Mouse (Mus musculus): ENCODE measurements around the gene Lbx2.

Lbx2 gene

GRCm38 (mm10) chr6:83108762-83109668 lies 22.8 kb downstream of the Lbx2 start, which contains the start of gene Mrpl53:
Gene Mrpl53, plus strand, starts transcription at chr6:83109040.
- peak; percentile 87 for DNase-seq (ENCODE audit: low spot score)

DNA sequence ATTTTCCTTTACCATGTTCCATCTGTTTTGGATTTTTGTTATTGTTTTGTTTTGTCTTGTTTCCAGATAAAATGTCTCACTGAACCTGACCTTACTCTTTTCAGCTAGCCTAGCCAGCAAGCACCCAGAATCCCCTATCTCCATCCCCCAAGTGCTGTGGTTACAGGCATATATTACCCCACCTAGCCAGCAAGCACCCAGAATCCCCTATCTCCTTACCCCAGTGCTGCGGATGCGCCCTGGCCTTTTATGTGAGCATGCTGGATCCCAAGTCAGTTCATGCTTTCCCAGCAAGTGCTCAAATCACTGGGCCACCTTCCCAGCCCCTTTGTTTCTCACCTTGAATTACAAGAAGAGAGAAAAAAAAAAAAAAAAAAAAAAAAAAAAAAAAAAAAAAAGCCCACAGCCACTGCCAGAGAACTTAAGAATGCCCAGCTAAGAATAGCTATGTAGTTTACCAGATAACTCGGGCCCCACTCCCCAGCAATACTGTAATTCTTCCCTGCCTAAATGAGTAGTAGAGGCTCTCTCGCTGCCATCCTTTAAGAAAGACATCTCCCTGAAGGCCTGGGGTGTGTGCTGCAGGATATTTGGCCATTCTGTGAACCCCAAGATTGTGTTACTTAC lies 25.5 kb downstream of the Lbx2 start:
- DNase-seq (ENCODE audit: low spot score): no peak

DNA sequence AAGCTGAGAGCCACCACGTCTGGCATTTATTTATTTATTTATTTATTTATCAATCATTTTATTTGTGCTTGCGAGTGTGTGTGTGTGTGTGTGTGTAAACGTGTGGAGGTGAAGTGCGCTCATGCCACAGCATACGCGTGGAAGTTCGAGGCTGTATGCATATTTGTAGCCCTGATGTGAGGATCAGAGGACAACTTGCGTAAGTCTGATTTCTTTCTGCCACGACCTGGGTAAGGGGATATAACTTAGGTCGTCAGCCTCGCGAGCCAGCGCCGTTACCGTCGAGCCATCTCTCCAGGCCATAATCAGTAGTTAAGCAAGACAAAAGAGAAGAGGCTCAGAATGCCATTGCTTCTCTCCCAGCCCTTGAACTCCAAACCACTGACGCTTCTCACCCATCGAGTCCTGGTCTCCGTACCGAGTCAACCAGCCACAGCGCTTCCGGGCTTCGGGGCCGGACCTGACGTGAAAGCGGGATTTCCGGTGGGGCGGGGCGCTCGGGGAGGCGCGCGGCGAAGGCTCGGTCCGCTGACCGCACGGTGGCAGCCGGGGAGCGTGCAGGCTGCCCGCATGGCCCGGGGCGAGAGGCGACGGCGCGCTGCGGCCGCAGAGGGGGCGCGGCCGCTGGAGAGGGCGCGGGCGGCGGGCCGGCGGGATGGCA lies 29.0 kb downstream of the Lbx2 start, which contains the start of gene Mogs:
TSS of gene Mogs (plus strand) at position 486 of the 661 bp plus-strand sequence.
- peak; percentile 96 for DNase-seq (ENCODE audit: low spot score)

- DNase-seq (ENCODE audit: low spot score): no peak
These were observed 29.7 kb downstream of the Lbx2 start for GRCm38 (mm10) chr6:83115682-83116372.

GRCm38 (mm10) chr6:83116373-83117164 lies 30.4 kb downstream of the Lbx2 start:
- no peak for DNase-seq (ENCODE audit: low spot score)

DNA sequence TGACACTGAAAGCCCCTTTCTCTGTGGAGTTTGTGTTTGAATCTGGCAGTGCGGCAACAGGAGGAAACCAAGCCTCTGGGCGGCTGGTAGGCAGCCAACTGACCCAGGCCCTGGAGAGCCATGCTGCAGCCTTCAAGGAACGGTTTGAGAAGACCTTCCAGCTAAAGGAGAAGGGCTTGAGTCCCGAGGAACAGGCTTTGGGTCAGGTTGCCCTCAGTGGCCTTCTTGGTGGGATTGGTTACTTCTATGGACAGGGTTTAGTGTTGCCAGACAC lies 30.9 kb downstream of the Lbx2 start:
- DNase-seq (ENCODE audit: low spot score): no peak

- no peak for DNase-seq (ENCODE audit: low spot score)
These were observed 31.4 kb downstream of the Lbx2 start for GRCm38 (mm10) chr6:83117616-83118015.

GRCm38 (mm10) chr6:83118369-83118768 lies 32.2 kb downstream of the Lbx2 start:
- no peak for DNase-seq (ENCODE audit: low spot score)

DNA sequence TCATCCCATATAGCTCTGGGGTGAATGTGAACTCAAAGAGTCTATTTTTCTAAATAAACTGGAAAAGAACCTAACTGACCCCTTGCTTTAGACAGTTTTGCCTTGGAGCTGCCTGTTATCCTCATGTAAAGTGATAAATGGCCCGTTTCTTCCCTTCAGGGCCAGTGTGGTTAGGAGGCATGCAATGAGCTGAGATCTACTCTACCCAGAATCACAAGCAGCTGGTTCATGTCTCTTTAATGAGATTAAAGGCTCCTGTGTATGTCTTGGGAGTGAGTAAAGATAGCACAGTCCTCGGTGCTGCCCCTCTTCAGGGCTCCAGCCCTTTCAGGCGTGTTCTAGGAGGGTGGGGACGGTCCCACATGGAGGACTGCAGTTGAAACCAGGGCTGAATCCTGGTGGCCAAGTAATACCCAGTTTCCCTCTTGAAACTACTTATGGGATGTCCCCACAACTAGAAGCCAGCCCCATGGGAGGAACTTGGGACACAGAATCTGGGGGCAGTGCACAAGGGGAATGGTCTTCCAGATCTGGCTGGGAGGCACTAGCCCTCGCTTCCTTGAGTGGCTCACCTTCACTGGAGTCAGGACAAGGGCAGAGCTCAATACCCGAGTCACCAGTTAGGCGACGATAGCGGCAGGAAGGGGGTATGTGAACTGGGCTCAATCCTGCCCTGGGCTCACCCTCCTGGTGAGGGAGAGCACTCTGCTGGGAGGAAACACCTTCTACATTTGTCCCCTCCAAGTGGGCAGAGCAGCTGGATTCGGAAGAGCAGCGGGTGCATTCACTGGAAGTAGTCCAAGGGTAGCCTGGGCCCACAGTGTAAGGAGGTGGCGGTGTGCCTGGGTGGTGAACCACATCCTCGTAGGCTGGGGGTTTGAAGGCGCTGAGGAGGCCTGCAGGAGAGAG lies 32.9 kb downstream of the Lbx2 start:
- no peak for DNase-seq (ENCODE audit: low spot score)

DNA sequence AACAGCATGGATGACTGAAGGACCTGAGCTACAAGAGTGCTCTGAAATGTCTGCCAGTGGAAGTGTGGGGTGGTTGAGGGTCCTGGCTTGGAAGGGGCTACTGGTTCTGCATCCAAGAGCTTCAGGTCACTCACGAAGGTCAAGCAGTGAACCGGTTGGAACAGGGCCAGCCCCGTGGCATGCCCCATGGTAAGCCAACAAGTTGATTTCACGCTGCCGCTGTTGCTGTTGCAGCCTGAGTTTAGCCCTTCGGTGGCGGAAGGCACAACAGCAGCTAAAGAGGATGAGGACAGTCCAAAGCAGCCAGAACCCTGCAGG lies 33.5 kb downstream of the Lbx2 start:
- no peak for DNase-seq (ENCODE audit: low spot score)

DNA sequence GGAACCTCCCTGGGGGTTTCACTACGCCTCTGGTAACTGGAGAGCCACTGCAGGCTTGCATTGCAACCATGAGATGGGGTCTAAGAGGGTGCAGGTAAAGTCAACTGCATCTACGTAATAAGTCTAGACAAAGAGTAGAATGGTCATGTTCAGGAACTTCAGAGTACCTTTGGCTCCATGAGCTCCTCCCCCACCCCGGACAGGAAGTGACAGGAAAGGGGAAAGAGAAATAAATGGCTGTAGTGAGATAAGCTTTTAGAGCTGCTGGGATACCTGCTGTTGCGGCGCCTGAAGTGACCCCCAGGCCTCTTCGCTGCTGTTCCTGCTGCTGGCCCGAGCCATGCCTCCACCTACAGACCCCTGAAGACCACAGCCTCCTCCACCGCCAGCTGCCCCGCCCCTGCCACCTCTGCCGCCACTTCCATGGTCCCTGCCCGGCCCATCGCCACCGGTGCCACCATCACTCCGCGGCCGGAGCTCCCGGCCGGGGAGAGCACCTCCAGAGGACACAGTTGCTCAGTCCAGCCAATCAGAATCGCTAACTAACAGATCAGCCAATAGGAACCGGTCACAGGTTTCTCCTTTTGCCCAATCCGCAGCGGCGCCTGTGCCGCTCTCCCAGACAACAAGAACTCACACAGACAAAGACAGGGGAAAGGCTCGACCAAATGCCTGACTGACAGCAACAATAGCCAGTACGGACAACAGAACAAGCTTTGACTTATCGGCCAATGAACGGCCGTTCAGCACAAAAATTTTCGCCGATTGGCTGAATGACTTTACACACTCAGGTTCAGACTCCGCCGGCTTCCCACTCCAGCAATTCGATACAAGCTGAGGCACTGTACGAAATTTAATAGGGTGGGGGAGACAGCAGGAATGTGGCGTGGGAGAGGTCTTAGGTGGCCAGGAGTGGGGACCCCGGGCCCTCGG lies 35.0 kb downstream of the Lbx2 start, which contains the start of gene Wbp1:
TSS of gene Wbp1 (minus strand) at position 630 of the 933 bp plus-strand sequence.
- peak; percentile 87 for DNase-seq (ENCODE audit: low spot score)

GRCm38 (mm10) chr6:83121863-83122710 lies 35.9 kb downstream of the Lbx2 start:
- DNase-seq (ENCODE audit: low spot score): peak; percentile 72

DNA sequence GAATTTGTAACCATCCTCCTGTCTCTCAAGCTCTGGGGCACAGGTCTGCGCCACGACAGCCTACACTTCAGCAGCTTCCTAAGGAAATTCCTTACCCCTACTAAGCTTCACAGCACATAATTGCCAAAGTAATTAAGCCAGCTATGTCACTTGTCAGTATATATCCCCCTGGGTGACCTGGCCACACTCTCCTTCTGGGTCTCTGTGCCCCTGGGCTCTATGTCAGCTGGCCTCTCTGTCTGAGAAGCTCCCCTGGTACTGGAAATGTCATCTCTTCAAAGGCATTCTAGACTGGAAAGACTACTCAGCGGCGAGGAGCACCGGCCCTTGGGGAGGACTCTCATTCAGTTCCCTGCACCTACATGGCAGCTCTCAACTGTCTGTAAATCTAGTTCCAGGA lies 36.8 kb downstream of the Lbx2 start:
- DNase-seq (ENCODE audit: low spot score): no peak

DNA sequence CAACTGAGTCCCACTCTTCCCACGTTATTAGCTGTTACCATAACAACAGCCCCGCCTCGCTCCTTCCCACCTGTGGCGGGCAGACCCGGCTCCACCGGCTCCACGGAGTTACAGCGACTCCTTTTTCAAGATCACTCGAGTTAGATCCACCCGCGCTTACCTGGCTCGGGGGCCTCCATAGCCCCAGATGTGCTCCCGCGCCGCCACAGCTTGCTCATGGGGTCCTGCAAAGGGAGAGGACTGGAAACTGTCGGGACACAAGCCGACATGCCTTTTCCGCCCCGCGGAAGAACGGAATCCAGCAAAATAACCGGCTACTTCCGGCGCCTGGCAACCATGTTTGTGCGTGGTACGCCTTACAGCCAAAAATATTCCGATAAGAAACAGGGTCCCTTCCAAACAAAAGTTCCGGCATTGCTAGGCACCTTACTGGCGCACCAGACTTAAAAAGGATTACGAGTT lies 38.7 kb downstream of the Lbx2 start:
- peak; percentile 87 for DNase-seq (ENCODE audit: low spot score)

DNA sequence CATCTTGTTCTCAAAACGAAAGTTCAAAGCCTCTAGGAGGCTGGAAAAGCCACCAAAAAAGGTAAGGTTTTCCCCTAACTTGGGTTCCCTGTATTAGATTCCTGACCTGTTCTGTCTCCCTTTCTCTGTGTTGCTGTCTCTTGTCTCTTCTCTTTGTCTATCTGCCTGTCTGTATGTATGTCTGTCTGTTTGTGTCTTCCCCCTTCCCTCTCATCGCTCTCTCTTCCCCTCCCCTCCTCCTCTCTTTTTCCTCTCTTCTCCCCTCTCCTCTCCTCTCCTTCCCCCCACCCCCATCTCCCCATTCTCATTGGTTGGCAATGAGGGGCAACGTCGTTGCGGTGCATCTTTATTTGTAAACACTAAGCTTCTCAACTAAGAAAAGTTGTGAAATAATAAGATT lies 39.2 kb downstream of the Lbx2 start, which contains the start of gene Ino80b:
TSS of gene Ino80b (minus strand) at position 101 of the 400 bp plus-strand sequence.
- DNase-seq (ENCODE audit: low spot score): no peak

DNA sequence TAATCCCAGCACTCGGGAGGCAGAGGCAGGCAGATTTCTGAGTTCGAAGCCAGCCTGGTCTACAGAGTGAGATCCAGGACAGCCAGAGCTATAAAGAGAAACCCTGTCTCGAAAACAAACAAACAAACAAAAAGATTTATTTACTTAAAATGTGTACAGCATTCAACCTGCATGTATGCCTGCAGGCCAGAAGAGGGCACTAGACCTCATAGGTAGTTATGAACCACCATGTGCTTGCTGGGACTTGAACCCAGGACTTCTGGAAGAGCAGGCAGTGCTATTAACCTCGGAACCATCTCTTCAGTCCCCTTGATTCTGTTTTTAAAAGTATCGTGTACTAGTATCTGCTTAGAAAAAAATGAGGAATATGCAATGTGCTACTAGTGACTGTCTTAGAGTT lies 41.3 kb downstream of the Lbx2 start:
- DNase-seq (ENCODE audit: low spot score): no peak

DNA sequence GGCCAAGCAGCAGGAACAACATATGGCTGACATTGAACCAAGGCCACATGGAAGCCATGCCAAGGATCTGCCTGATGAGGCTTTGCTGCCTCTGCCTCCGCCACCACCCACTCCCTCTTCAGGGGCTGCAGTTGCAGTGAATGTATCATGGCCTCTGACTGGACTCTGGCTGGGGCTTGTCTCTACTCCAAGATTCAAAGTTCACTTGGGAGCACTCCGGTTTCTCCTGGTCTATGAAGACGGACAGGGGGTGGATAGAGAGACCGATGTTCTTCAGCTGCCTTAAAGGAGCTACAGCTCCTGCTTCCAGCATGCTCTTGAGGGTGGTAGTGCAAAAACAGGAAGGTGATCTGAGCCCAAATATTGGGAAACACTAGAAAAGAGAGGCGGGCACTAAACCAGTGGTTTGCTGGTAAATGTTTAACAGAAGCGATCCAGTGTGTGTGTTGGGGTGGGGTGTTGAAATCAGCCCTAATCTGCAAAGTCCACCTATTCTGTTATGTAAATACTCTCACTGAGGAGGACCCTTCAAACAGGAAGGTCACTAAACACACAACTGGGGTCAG lies 45.4 kb downstream of the Lbx2 start:
- no peak for DNase-seq (ENCODE audit: low spot score)

Data from testis, postnatal 10 days (tissue).